Mouse (Mus musculus) heart, postnatal 0 days (tissue): ENCODE data around the gene Gm7075.

Experiments
- CTCF ChIP-seq: IDR thresholded peaks from 2 replicates; pipeline ENCODE4 v1.5.1; 2016; ENCODE audit warnings: antibody characterized with exemption, control low read depth, low read depth
- EP300 ChIP-seq: IDR thresholded peaks from 2 replicates; pipeline ENCODE4 v1.6.1; 2016; ENCODE audit warnings: antibody characterized with exemption, low read depth

- TF ChIP-seq CTCF (no peak), EP300 (no peak)
These were observed 6.3 kb downstream of the Gm7075 start for GRCm38 (mm10) chr10:63415287-63415686.
